Mouse (Mus musculus): ENCODE measurements around the gene Coa7.

Gene Coa7

DNA sequence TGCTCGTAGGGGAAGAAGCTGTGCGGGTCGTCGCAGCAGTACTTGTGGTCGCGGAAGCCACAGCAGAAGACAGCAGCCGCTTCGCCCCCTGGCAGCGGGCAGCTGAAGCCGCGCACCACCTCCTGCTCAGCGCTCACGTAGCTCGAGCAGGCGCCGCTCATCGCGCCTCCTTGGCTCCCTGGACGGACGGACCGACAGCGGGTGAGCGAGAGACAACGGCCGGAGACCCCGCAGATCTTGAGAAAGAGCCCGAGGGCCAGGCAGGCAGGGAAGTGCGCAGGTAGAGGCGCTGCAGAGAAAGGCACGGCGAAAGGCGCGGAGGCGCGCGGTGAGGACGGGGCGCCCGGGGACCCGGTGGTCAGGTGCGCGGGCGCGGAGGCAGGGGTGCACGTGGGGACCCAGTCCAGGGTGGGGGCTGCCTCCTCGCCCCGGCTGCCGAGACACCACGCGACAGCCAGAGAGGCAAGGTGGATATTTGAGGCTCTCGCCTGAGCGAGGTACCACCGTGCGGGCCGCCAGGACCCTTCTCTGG is 55.3 kb downstream of the Coa7 start, which contains the start of gene Shisal2a:
Shisal2a (minus strand) TSS at position 167 of the 532 bp plus-strand sequence.
- no peak for DNase-seq (ENCODE audit: low read depth, low spot score)

DNA sequence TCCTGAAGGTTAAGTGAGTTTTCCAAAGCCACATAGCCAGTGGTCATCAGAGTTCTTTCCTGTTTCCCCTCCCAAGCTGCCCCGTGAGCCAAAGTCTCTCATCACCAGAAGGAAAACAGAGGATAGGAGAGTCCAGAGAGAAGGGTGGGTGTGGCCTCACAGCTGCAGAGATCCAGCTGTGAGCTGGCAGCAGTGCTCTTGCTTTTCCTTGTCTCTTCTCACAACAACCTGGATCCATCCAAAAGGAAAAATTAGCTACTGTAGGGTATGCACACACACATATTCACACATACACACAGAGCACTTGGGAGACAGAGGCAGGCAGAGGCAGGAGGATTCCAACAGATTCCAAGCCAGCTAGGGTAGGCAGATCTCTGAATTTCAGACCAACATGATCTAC is 58.1 kb downstream of the Coa7 start:
- DNase-seq (ENCODE audit: low read depth, low spot score), result no peak

DNA sequence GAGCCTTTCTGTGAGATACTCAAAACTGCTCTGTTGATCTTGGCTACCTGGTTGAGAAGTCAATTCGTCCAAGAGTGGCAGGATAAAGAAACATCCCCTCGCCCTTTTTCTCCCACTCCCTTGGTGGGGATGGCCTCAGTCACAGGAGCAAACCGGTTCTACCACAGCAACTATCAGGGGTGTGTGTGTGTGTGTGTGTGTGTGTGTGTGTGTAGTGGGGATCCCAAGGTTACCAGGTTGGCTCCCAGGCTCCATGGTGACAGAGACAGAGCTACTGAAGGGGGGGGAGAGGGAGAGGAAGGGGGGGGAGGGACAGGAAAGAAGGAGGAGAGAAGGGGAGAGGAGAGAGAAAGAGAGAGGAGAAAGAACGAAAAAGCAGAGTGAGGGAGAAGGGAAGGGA is 59.2 kb downstream of the Coa7 start:
- no peak for DNase-seq (ENCODE audit: low read depth, low spot score)

DNA sequence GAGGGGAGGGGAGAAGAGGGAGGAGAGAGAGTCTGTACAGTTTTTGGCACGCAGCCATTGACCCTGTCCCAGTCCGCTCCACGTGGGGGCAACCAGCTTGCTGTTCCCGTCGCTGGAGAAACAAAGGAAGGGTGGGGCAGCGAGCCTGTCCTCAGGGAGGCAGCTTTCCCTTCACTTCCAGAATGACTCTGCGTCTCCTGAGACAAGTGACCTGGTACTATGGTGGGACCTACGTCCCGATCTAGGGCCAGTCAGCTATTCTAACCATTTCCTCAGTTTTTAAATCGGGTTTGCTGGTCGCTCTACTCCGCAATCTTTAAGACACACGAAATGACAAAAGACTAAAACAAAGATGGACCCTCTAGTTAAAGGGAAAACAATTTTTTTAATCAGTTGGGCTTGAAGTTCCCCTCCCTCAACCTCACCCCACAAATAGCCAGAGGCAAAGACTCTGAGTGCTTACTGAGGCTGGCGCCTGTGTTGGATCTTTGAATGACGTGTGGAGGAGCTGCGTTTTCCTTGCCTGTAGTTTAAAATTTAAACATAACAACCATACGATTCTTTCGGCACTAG is 59.8 kb downstream of the Coa7 start:
- no peak for DNase-seq (ENCODE audit: low read depth, low spot score)

DNA sequence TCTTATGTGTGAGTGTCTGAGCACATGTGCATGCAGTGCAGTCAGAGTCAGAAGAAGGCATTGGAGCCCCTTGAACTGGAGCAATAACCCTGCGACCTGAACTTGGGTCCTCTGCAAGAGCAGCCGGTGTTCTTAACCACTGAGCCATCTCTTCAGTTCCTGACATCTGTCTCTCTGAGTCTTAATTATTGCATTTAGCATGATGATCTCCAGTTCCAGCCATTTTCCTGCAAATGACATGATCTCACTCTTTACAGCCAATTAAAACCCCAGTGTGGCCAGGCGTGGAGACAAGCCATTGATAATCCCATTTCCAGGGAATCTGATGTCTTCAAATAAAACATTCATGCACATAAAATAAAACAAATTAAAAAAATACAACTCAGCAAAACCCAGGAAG is 60.8 kb downstream of the Coa7 start:
- no peak for DNase-seq (ENCODE audit: low read depth, low spot score)

DNA sequence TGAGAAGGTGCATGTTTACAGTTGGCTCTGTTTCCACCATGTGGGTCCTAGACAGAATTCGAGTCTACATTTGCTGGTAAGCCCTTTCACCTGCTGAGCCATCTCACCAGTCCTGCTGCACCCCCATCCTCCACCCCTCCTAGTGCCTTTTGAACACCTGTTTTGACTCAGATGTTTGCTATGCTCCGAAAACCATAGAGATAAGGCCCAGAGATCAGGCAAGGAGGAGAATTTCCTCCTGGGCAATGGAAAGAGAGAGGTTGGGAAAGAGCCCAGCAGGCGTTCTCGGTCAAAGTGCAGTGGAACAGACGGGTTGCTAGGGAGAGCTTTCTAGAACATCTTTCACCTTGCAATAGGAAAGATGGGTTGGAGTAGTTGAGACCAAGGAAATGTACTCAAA is 63.2 kb downstream of the Coa7 start:
- no peak for DNase-seq (ENCODE audit: low read depth, low spot score)

Measured in retina, adult 2 months (tissue).